In the genomic region with DNA sequence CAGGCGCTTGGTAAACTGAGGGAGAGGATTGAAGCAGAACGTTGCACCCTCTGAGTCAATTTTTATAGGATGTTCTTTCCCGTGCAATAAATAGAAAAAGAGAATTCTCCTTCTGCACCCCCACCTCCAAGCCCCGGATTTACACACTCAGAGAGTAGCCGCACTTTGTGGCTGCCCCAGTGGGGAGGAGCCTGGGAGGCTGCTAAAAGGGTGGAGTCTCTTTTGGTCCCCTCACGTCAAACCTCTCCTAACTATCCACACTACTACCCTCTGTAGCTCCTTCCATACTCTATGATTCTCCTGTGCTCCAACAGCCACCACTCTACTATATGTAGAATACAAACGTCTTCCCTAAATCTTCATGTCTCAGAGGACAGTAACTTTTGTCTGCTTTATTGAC, we compare ENCODE assay signal across 8 mouse cellular contexts. TPM values are rescaled to one million over a fixed set of nuclear protein-coding genes. Genes with fewer than 3 reads are reported as not detected.
DNase-seq lines count a peak whose midpoint lies in the region; ATAC-seq and TF ChIP-seq lines count a peak whose summit lies in the region.

No protein-coding gene starts in this region.

- 30% methylated on average over 7 of the region's 7 CpGs for WGBS in heart, embryonic 12.5 days
- WGBS in bone marrow, adult 2 months: 17% methylated on average over 7 of the region's 7 CpGs
- WGBS in hindbrain, embryonic 11.5 days: 33% methylated on average over 7 of the region's 7 CpGs
- WGBS in midbrain, embryonic 10.5 days: 29% methylated on average over 7 of the region's 7 CpGs

- peak overlapping the region; percentile 54 for H3K4me3 ChIP-seq in heart, embryonic 12.5 days
- H3K4me3 ChIP-seq in bone marrow, adult 2 months (replicated peaks; ENCODE audit: control insufficient read depth, low read depth, low read length): peak overlapping the region; percentile 93
- H3K4me3 ChIP-seq in hindbrain, embryonic 11.5 days (ENCODE audit: low read depth, low read length): peak overlapping the region; percentile 50; the same call in 1 of the 2 replicates
- H3K4me3 ChIP-seq in midbrain, embryonic 10.5 days: peak overlapping the region; percentile 65

- H3K4me2 ChIP-seq in heart, embryonic 12.5 days: peak overlapping the region; percentile 84
- peak overlapping the region; percentile 68 for H3K4me2 ChIP-seq in hindbrain, embryonic 11.5 days (replicated peaks; ENCODE audit: low read depth, low read length)

- H3K27ac ChIP-seq in heart, embryonic 12.5 days (ENCODE audit: poor library complexity, severe bottlenecking): no peak overlapping the region
- H3K27ac ChIP-seq in bone marrow, adult 2 months (ENCODE audit: control insufficient read depth, insufficient read depth, low read depth, low read length, poor library complexity): no peak overlapping the region
- no peak overlapping the region for H3K27ac ChIP-seq in hindbrain, embryonic 11.5 days (ENCODE audit: low read depth, low read length)
- peak overlapping the region; percentile 86 for H3K27ac ChIP-seq in midbrain, embryonic 10.5 days (replicated peaks)

- H3K9me3 ChIP-seq in heart, embryonic 12.5 days (replicated peaks): no peaks in the 10 kb centered on the region
- H3K9me3 ChIP-seq in hindbrain, embryonic 11.5 days (ENCODE audit: control insufficient read depth, low read length): no peaks in the 10 kb centered on the region
- H3K9me3 ChIP-seq in midbrain, embryonic 10.5 days (replicated peaks): no peaks in the 10 kb centered on the region

- no peak for ATAC-seq in heart, embryonic 12.5 days (ENCODE audit: insufficient number of reproducible peaks, low FRiP score)
- ATAC-seq in hindbrain, embryonic 11.5 days (ENCODE audit: low FRiP score): peak; percentile 67; the same call in 1 of the 2 replicates

- peaks cover 10% of the 10 kb centered on the region; the same call in 1 of the 2 replicates for H3K4me1 ChIP-seq in heart, embryonic 12.5 days (replicated peaks)
- H3K4me1 ChIP-seq in bone marrow, adult 2 months (ENCODE audit: control insufficient read depth, insufficient read depth, low read length): peaks cover 2% of the 10 kb centered on the region; the same call in 1 of the 2 replicates
- H3K4me1 ChIP-seq in hindbrain, embryonic 11.5 days (replicated peaks; ENCODE audit: control insufficient read depth, insufficient read depth, low read length): no peaks in the 10 kb centered on the region
- peaks cover 21% of the 10 kb centered on the region for H3K4me1 ChIP-seq in midbrain, embryonic 10.5 days

- H3K9ac ChIP-seq in heart, embryonic 12.5 days: peak overlapping the region; percentile 70
- peak overlapping the region; percentile 67 for H3K9ac ChIP-seq in hindbrain, embryonic 11.5 days (ENCODE audit: low read depth, low read length)

- no peak for DNase-seq in heart, postnatal 25 days (ENCODE audit: low spot score)
- DNase-seq in hindbrain, embryonic 11.5 days (ENCODE audit: low spot score): no peak
- DNase-seq in midbrain, embryonic 10.5 days (ENCODE audit: low spot score): no peak
- no peak for DNase-seq in adipocyte (ENCODE audit: low spot score)
- no peak for DNase-seq in frontal cortex, postnatal 14 days (ENCODE audit: low spot score in 2 of 2)
- DNase-seq in right cerebral cortex, postnatal 36 days (ENCODE audit: low spot score in 2 of 2): no peak

- H3K27me3 ChIP-seq in heart, embryonic 12.5 days (replicated peaks): no peaks in the 10 kb centered on the region
- no peaks in the 10 kb centered on the region for H3K27me3 ChIP-seq in hindbrain, embryonic 11.5 days (ENCODE audit: control insufficient read depth, insufficient read depth, low read length)
- H3K27me3 ChIP-seq in midbrain, embryonic 10.5 days (ENCODE audit: low read depth, poor library complexity, severe bottlenecking): no peaks in the 10 kb centered on the region

- intact Hi-C loops in heart, postnatal 25 days (cut with DNase I): no loop called here

- H3K36me3 ChIP-seq in heart, embryonic 12.5 days: no peaks in the 10 kb centered on the region
- H3K36me3 ChIP-seq in hindbrain, embryonic 11.5 days (ENCODE audit: control insufficient read depth, insufficient read depth, low read length): no peaks in the 10 kb centered on the region
- no peaks in the 10 kb centered on the region for H3K36me3 ChIP-seq in midbrain, embryonic 10.5 days

- no peak for TF ChIP-seq CTCF in bone marrow, adult 2 months (IDR thresholded peaks at IDR 0.05; ENCODE audit: control insufficient read depth, insufficient read depth, low read length)

- no peak for TF ChIP-seq POLR2A in bone marrow, adult 2 months (IDR thresholded peaks at IDR 0.05; ENCODE audit: borderline replicate concordance, control insufficient read depth, low read depth, low read length)

RNA-seq across cellular contexts. Expression of a gene that starts 1.4 kb away (rescaled TPM):
- 32.7 and 32.9 TPM in 2 replicates for polyA plus RNA-seq in heart, embryonic 12.5 days (2016; fragmentation: Nextera tagmentation; extraction: Ambion mirVana)
- under 1 TPM; 0.34 to 0.49 TPM for total RNA-seq in heart, postnatal 25 days (2021)
- polyA plus RNA-seq in bone marrow, adult 2 months (2011; ENCODE audit: insufficient read depth, insufficient read length, low replicate concordance, missing spikeins): 4.7 and 16.1 TPM in 2 replicates
- 55.0 TPM in 2 replicates for polyA plus RNA-seq in hindbrain, embryonic 11.5 days (2014; fragmentation: Nextera tagmentation; extraction: Ambion mirVana)
- 52.9 and 56.6 TPM in 2 replicates for polyA plus RNA-seq in midbrain, embryonic 10.5 days (2016; fragmentation: Nextera tagmentation; extraction: Ambion mirVana)
